Mouse (Mus musculus): ENCODE measurements around the gene Ak5. TPM values are rescaled to one million over a fixed set of nuclear protein-coding genes. Genes with fewer than 3 reads are reported as not detected.

Gene Ak5
- total RNA-seq, 2 experiments from 2014 or later: 0.26 to 0.27 TPM

- no peak for DNase-seq
- intact Hi-C loops (cut with DNase I): no loop called here
Measured at GRCm38 (mm10) chr3:152482182-152482581, 186.0 kb downstream of the Ak5 start.

GRCm38 (mm10) chr3:152480336-152480735 is 187.8 kb downstream of the Ak5 start:
- intact Hi-C loops (cut with DNase I): no loop called here
- DNase-seq: no peak

DNA sequence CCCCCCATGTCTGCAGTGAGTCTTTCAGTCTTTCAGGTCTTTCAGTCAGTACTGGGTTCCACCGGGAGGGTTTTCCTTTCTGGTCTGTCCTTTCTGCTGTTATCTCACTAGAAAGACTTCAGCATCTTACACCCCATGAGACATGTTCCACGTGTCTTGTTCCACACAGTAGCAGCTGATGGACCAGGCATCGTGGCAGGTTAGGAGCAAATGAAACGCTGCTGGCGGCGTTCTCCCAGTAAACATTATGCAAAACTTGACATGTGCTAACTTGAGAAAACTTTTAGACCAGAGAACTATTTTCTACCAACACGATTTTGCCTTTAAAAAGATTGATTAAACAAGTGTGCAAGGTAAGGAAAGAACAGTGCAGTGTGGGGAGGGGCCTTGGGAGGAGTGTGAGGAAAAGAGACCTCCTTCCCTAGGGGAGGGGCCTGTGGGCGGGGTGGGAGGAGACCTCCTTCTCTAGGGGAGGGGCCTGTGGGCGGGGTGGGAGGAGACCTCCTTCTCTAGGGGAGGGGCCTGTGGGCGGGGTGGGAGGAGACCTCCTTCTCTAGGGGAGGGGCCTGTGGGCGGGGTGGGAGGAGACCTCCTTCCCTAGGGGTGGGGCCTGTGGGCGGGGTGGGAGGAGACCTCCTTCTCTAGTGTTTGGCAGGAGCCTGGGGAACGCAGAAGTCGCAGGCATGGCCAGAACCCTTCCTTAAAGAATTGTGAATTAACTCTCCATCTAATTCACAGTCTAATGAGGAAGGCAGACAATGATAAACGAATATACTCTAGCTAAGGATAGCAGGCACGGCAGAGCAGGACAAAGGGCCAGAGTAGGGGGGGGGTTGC is 189.3 kb downstream of the Ak5 start:
- peak in 1 of 2 experiments; percentile 31 for DNase-seq
- intact Hi-C loops (cut with DNase I): loop anchor here (5.0 to 10.0 kb wide), 2 partner anchors 236 to 268 kb away; partner anchors contain the start of gene Pigk

GRCm38 (mm10) chr3:152477796-152478527 is 190.2 kb downstream of the Ak5 start:
- intact Hi-C loops (cut with DNase I): loop anchor here (2.0 to 10.0 kb wide), 3 partner anchors 81 to 269 kb away; partner anchors contain the start of gene Pigk
- DNase-seq: peak; percentile 53 to 65

DNA sequence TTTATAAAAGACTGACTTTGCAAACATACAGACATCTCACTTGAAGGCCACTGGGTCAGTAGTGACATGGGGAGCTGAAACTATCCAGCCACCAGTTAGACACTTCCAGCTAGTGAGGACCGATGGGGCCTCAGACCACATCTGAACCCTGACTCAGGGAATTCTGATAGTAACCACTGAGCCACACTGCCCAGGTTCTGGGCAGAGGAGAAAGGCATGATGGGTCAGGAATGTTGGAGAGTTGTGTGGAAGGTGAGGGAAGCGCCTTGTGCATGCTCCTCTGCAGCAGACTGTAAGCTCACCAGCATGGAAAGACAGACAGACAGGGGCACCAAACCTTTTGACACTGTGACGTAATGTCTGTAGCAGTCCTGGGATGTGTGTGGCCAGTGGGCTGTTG is 192.3 kb downstream of the Ak5 start:
- intact Hi-C loops (cut with DNase I): loop anchor here (2.0 to 10.0 kb wide), 3 partner anchors 79 to 271 kb away; partner anchors contain the start of gene Pigk
- DNase-seq: no peak

- intact Hi-C loops (cut with DNase I): loop anchor here (5.0 to 10.0 kb wide), 2 partner anchors 240 to 272 kb away; partner anchors contain the start of gene Pigk
- no peak for DNase-seq
Measured at GRCm38 (mm10) chr3:152475278-152475669, 192.9 kb downstream of the Ak5 start.

- peak in 1 of 2 experiments; percentile 48 for DNase-seq
Measured at GRCm38 (mm10) chr3:152474582-152475277, 193.4 kb downstream of the Ak5 start.

DNA sequence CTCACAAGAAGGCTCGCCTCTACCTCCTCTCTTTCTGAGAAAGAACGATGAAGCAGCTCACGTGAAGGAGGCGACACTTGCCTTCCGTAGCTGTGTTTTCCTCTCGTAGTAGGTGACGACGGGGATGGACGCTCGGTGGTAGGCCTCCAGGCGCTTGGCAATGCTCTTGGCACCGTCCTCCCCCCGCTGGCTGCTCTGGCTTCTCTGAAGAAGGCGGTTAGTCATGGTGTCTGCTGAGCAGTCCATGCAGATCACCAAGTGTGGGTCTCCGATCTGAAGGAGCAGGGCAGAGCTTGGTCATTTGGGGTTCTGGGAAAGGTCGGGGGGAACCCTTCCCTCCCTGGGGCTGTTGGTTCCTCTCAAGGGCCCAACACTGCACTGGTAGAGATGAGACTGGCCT is 195.5 kb downstream of the Ak5 start:
- intact Hi-C loops (cut with DNase I): loop anchor here (10.0 kb wide), 1 partner anchor 242 kb away; the partner anchor contains the start of gene Pigk
- DNase-seq: no peak

More at GRCm38 (mm10) chr3:152474582-152475277, 193.4 kb downstream of the Ak5 start:
- intact Hi-C loops (cut with DNase I): loop anchor here (5.0 to 10.0 kb wide), 2 partner anchors 240 to 273 kb away; partner anchors contain the start of gene Pigk

DNA sequence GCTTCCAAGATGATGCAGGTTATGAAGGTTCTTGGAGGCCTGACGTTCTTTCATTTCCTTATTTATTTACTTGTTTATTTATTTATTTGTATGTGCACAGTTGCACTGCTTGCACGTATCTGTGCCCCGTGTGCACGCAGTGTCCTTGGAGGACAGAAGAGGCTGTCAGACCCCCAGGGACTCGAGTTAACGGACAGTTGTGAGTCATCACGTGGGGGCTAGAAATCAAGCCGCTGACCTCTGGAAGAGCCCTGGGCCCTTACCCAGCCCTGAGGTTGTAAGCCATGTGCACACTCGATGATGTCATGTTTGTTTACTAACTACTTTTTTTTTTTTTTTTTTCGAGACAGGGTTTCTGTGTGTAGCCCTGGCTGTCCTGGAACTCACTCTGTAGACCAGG is 197.8 kb downstream of the Ak5 start:
- intact Hi-C loops (cut with DNase I): loop anchor here (10.0 kb wide), 1 partner anchor 244 kb away; the partner anchor contains the start of gene Pigk
- DNase-seq: no peak

DNA sequence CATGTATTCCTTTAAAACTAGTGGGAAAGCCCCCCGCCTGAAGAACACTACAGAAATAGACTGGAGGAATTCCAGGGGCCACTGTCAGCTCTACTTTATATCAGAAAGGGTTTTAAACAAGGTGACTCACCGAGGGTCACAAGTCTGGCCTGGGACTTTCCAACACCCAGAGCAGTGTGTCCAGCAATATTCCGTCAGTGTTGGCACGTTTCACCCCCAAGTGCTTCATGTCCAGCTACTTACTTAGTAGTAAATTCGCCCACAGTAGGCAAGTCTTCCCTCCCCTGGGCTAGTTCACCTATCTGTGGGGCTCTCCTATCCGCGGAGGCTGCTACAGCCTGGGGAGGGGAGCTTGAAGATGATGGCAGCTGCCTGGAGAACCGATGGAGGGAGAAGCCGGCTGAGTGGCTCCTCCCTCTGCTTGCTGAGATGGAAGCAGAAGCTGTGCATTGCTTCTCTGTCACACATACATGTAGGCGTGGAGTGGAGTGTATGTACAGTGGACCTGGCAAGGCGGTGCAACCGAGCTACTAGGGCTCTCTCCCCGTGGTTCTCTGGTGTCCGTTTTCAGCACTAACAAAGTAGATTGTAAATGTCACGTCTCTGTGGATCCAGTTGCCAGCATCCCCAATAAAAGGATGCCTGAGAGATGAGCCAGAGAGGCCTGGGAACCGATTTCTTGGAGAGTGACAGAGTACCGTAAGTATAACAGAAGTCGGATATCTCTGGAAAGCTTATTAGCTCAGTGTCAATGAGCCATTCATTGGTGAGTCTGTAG is 198.5 kb downstream of the Ak5 start:
- no peak for DNase-seq
- intact Hi-C loops (cut with DNase I): loop anchor here (10.0 kb wide), 1 partner anchor 245 kb away; the partner anchor contains the start of gene Pigk

- DNase-seq: no peak
- intact Hi-C loops (cut with DNase I): no loop called here
Measured at GRCm38 (mm10) chr3:152468569-152469041, 199.6 kb downstream of the Ak5 start.

DNA sequence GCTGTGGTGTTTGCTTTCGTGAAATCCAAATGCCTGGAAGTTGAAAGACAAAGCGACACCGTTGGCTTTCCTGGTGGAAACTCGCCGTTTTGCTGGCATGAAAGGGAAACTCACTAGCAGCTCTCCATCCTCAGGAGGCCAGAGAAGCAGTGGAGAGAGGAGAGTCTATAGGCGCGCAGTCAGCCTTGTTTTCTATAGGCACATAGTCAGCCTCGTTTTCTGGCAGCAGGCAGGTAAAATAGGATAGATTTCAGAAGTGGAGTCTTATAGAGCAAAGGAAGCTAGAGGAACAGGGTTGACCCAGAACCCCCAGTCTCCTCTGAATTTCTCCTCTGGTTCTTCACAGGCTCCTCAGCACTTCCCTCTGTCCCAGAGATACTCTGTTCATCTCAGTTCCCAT is 200.1 kb downstream of the Ak5 start:
- no peak for DNase-seq
- intact Hi-C loops (cut with DNase I): no loop called here

GRCm38 (mm10) chr3:152467312-152467711 is 200.8 kb downstream of the Ak5 start:
- intact Hi-C loops (cut with DNase I): no loop called here
- no peak for DNase-seq

DNA sequence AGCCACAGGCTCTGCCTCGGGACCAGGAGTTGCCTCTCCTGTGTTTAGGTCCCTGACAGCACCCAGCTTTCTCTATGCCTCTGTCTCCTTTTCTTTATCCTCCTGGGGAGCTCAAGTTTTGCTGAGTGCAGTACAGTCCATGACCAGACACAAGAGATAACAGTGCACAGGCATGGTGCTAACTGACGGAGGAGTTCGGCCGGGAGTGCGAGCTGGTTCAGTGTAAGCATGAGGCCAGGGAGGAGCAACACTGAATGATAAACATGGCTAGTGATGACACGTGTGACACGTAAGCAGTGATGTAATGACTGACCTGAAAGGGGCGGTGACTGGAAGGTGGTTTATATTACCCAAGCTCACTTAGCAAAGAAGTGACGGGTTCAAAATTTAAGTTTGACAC is 201.3 kb downstream of the Ak5 start:
- no peak for DNase-seq
- intact Hi-C loops (cut with DNase I): no loop called here

- intact Hi-C loops (cut with DNase I): no loop called here
- DNase-seq: no peak
Measured at GRCm38 (mm10) chr3:152465338-152465737, 202.8 kb downstream of the Ak5 start.

- DNase-seq: no peak
- intact Hi-C loops (cut with DNase I): no loop called here
Measured at GRCm38 (mm10) chr3:152464462-152464861, 203.7 kb downstream of the Ak5 start.

GRCm38 (mm10) chr3:152462900-152463299 is 205.3 kb downstream of the Ak5 start:
- intact Hi-C loops (cut with DNase I): no loop called here
- DNase-seq: no peak

DNA sequence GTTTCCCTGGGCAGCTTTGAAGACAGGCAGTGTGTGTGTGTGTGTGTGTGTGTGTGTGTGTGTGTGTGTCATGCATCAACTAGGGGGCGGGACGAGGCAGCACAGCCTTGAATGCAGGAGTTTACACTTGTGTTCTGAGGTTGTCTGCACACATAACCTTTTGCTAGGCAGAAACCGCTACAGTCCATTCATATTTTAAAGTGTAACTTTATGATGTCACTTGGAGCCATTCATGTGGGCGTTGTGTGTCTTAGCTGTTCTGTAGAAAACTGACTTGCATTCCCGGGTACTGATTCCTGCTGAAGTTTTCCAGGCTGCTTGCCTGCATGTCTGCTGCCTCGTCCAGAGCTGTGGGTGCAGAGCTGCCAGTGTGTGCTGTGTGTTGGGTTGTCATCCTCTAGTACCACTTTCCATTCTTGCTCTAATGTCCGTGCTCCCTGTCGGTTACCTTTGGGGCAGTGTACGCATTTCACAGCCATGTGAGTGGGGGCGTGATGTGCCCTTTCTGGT is 206.1 kb downstream of the Ak5 start:
- intact Hi-C loops (cut with DNase I): no loop called here

GRCm38 (mm10) chr3:152460802-152461201 is 207.4 kb downstream of the Ak5 start:
- DNase-seq: no peak
- intact Hi-C loops (cut with DNase I): no loop called here

More for the DNA sequence above, 206.1 kb downstream of the Ak5 start:
- no peak for DNase-seq
